Mouse (Mus musculus): ENCODE measurements at regions not wholly inside any gene's neighbourhood (a gene's known extent, or its start where the extent isn't known, plus 50 kb on each side); places are given as distances from the start of the nearest gene placed in this dataset.

DNA sequence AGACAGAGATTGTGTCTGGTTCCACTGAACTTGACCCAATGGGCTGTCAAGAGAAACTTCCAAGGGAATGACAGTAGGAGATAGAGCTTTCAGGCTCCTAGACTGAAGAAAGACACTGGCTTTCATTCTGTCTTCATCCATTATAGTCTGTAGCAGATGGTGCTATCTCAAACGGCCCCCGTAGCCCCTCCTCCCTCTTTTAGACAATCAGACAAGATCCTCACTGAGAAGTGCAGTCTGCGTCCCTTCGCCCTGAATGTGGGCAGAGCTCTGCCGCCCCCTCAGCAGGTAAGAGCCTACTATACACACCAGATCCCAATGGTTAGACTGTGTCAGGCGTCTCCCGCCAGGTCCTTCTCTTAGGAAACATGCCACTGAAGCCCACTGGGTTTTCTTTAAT lies 87.9 kb upstream of the Mgme1 start:
- Histone ChIP-seq H3K27me3 (ENCODE audit: control insufficient read depth, insufficient read depth, low read length, poor library complexity, severe bottlenecking) (no peaks in the 10 kb centered on the region), H3K36me3 (ENCODE audit: control insufficient read depth, insufficient read depth, low read length, poor library complexity, severe bottlenecking) (no peaks in the 10 kb centered on the region)
- no peak for DNase-seq (ENCODE audit: low read depth, low spot score)

DNA sequence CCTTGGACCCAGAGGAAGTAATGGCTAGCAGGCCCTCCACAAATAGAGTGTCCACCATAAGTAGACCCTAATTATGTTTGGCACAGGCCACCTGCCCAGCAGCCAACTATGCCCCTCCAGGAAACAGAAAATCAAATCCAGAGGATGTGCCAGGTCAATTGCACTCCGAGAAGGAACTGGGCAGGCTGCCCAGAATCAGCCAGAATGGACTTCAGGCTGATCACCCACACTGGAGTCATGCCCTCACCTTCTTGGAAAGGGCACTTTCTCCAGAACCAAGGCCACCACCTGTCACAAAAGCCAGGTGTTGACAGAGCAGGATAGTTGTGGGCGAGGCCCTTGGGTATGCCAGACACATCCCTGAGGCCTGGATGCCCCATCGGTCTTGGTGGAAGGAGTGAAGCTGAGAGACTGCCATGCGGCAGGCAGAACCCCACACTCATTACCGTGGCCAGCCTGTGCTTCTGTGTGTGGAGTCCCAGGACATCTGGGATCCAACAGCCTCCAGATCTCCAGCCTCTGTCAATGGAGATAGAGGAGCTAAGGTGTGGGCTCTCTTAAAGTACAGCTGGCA lies 87.0 kb upstream of the Mgme1 start:
- DNase-seq (ENCODE audit: low read depth, low spot score): no peak
- Histone ChIP-seq H3K36me3 (ENCODE audit: control insufficient read depth, insufficient read depth, low read length, poor library complexity, severe bottlenecking) (no peaks in the 10 kb centered on the region), H3K27me3 (ENCODE audit: control insufficient read depth, insufficient read depth, low read length, poor library complexity, severe bottlenecking) (no peaks in the 10 kb centered on the region)

DNA sequence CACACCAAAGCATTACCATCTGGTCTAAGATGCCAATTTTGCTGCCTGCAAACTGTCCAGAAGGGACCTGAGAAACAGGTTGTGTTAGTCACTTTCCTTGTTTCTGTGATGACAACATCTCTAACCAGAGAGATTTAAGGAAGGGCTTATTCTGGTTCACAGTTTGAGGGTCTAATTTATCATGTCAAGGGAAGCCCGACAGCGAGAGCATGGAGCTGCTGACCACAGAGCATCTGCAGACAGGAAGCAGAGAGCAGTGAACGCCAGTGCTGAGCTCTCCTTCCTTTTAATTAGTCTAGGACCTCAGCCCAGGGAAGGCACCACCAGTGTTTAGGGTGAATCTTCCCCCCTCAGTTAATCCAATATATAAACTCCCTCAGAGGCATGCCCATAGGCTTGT lies 85.3 kb upstream of the Mgme1 start:
- H3K27me3 ChIP-seq (ENCODE audit: control insufficient read depth, insufficient read depth, low read length, poor library complexity, severe bottlenecking): no peaks in the 10 kb centered on the region
- no peak for DNase-seq (ENCODE audit: low read depth, low spot score)
- H3K36me3 ChIP-seq (ENCODE audit: control insufficient read depth, insufficient read depth, low read length, poor library complexity, severe bottlenecking): no peaks in the 10 kb centered on the region

DNA sequence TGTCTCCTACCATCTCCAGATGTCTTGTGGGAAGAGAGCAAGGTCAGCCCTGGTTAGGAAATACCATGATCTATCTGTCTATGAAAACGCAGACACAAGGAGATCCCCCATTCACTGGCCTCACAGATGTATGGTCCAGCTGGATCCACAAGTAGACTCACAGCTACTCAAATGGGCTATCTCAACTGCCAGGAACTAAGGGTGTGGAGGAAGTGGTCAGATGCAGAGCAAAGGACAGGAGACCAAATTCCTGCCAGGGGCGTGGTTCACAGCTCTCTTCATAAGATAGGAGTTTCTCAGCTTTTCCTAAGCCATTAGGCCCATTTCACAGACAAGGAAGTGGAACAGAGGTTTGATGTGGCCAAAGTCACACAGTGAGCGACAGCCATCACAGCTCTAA lies 84.0 kb upstream of the Mgme1 start:
- no peaks in the 10 kb centered on the region for H3K36me3 ChIP-seq (ENCODE audit: control insufficient read depth, insufficient read depth, low read length, poor library complexity, severe bottlenecking)
- H3K27me3 ChIP-seq (ENCODE audit: control insufficient read depth, insufficient read depth, low read length, poor library complexity, severe bottlenecking): no peaks in the 10 kb centered on the region
- DNase-seq (ENCODE audit: low read depth, low spot score): no peak

DNA sequence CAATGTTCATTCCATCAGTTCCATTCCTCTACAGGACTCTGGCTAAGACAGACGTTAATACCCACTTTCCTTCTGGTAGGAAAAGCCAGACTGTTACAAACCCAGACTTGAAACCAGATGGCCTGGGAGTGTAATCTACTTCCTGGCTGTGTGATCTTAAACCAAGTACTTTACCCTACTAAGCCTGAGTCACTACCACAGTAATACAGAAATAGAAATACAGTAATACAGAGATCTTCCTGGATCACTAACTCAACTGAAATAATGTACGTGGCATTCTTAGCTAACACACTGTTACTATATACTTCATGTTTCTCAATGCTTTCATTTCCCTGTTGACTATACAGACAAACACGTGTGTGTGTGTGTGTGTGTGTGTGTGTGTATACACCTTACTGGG lies 82.4 kb upstream of the Mgme1 start:
- Histone ChIP-seq H3K36me3 (ENCODE audit: control insufficient read depth, insufficient read depth, low read length, poor library complexity, severe bottlenecking) (no peaks in the 10 kb centered on the region), H3K27me3 (ENCODE audit: control insufficient read depth, insufficient read depth, low read length, poor library complexity, severe bottlenecking) (no peaks in the 10 kb centered on the region)
- peak; percentile 66 for DNase-seq (ENCODE audit: low read depth, low spot score)

DNA sequence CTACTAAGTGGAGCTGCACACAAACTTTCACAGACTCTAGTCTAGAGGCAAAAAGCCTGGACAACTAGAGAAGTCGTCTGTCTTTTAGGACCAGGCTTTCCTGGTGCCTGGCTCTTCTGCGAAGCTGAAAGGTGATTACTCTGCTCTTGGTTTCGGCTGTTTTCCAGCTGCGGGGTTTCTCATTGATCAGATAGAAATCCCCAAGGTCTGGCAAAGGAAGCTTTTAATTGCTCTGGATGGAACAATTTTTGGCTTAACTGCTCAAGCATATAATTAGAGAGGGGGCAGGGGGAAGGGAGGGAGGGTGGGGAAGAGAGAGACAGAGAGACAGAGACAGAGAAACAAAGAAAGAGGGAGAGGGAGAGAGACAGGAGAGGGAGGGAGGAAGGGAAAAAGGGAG lies 82.0 kb upstream of the Mgme1 start:
- no peak for DNase-seq (ENCODE audit: low read depth, low spot score)
- H3K36me3 ChIP-seq (ENCODE audit: control insufficient read depth, insufficient read depth, low read length, poor library complexity, severe bottlenecking): no peaks in the 10 kb centered on the region
- H3K27me3 ChIP-seq (ENCODE audit: control insufficient read depth, insufficient read depth, low read length, poor library complexity, severe bottlenecking): no peaks in the 10 kb centered on the region

DNA sequence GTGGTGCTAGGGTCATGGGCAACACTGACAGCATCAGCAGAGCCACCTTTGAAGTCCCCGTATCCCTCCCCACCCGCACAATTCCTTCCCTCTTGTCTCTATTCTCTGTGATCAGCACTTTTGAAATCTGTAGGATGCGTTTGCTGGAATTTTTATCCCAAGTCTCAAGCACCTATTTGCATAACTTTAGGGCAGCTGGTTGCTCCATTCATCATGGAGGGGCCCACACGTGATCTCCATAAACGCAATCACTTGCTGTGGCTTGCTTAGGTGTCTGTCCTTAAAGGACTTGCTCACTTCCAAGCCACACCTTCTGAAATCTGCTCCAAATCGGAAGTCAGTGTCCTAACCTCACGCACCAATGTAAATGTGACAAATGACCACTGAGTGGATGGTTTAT lies 80.7 kb upstream of the Mgme1 start:
- no peak for DNase-seq (ENCODE audit: low read depth, low spot score)
- Histone ChIP-seq H3K27me3 (ENCODE audit: control insufficient read depth, insufficient read depth, low read length, poor library complexity, severe bottlenecking) (no peaks in the 10 kb centered on the region), H3K36me3 (ENCODE audit: control insufficient read depth, insufficient read depth, low read length, poor library complexity, severe bottlenecking) (no peaks in the 10 kb centered on the region)

DNA sequence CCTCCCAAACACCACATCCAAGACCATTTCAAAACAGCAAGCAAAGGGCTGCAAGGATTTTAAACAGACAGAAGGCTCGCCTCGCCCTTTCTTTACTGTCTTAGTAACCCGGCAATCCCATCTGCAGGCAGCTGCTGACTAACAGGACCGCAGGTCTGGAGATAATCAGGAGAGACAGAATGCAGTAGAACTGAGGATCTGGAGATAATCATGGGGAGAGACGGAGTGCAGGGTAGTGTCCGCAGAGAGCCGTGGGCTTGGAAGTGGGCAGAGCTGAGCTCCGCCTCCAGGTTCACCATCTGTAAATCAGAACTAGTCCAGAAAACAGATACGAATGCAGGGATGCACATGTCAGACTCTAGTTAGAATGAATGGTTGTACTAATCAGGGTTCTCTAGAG lies 79.4 kb upstream of the Mgme1 start:
- Histone ChIP-seq H3K27me3 (ENCODE audit: control insufficient read depth, insufficient read depth, low read length, poor library complexity, severe bottlenecking) (no peaks in the 10 kb centered on the region), H3K36me3 (ENCODE audit: control insufficient read depth, insufficient read depth, low read length, poor library complexity, severe bottlenecking) (no peaks in the 10 kb centered on the region)
- DNase-seq (ENCODE audit: low read depth, low spot score): no peak

DNA sequence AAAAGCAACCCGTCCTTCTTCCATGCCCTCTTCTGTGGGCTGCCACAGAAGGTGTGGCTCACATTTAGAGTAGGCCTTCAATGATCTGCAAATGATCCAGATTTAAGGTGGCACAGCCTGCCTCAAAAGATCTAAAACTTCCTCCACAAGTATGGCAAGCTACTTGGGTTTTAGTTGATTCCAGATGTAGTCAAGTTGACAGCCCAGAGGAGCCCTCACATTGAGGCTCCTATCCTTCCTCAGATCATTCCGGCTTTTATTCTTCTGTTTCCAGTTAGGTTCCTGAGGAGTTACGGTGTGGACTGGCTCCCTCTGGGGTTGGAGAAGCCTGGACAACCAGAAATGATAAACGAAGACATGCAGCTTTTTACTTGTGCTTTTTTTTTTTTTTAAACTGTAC lies 78.8 kb upstream of the Mgme1 start:
- DNase-seq (ENCODE audit: low read depth, low spot score): no peak
- no peaks in the 10 kb centered on the region for H3K36me3 ChIP-seq (ENCODE audit: control insufficient read depth, insufficient read depth, low read length, poor library complexity, severe bottlenecking)
- no peaks in the 10 kb centered on the region for H3K27me3 ChIP-seq (ENCODE audit: control insufficient read depth, insufficient read depth, low read length, poor library complexity, severe bottlenecking)

DNA sequence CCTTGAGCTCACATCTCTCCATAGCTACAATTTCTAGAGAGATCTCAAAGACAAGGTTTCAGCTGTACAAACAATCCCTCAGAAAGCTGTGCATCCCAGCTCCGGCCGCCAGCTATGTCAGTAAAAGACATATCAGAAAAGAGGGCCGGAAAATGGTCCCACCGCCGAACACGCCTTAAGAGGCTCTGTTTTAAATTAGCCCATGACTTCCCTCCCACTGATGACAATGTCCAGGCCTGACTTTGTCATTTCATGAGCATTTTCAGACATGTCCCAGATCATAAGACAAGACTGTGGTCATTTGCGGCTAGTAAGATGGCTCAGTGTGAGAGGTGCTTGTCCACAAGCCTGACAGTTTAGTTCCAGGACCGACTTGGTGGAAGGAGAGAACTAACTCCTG lies 78.0 kb upstream of the Mgme1 start:
- Histone ChIP-seq H3K36me3 (ENCODE audit: control insufficient read depth, insufficient read depth, low read length, poor library complexity, severe bottlenecking) (no peaks in the 10 kb centered on the region), H3K27me3 (ENCODE audit: control insufficient read depth, insufficient read depth, low read length, poor library complexity, severe bottlenecking) (no peaks in the 10 kb centered on the region)
- DNase-seq (ENCODE audit: low read depth, low spot score): no peak

DNA sequence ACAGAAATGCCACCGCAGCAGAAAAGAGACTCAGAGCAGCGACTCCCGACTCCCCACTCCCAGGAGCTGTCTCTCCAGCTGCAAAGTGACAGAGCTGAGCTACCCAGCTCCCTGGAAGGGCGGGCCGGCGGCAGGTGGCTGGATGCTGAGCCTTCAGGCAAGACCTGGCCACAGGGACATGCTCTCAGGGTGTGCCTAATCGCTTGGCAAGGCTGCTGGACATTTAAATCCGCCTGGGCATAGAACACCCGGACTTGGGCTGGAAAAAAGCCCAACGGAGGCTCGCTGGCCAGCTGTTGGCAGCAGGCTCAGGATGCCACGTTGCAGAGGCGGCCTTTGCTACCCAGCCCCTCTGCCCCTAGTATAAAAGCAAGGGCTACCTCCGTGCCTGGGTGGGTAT lies 74.6 kb upstream of the Mgme1 start:
- DNase-seq (ENCODE audit: low read depth, low spot score): no peak
- Histone ChIP-seq H3K36me3 (ENCODE audit: control insufficient read depth, insufficient read depth, low read length, poor library complexity, severe bottlenecking) (no peaks in the 10 kb centered on the region), H3K27me3 (ENCODE audit: control insufficient read depth, insufficient read depth, low read length, poor library complexity, severe bottlenecking) (no peaks in the 10 kb centered on the region)

DNA sequence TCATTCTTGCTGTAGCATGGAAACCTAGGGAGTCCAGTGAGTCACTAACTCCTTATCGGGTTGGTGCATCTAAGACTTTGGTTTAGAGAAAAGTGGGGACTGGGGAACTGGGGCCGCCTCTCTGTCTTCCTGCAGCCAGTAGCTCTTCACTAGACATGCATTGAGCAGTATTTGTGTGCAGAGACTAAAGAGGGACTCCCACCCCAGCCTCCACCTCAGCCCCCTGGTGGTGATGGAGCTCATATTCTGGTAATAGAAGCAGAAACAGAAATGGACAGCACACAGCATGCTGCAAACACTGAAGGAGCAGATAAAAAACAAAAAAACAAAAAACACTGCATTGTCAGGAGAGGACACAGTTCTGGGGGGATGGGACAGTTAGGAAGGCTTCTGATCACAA lies 73.3 kb upstream of the Mgme1 start:
- Histone ChIP-seq H3K36me3 (ENCODE audit: control insufficient read depth, insufficient read depth, low read length, poor library complexity, severe bottlenecking) (no peaks in the 10 kb centered on the region), H3K27me3 (ENCODE audit: control insufficient read depth, insufficient read depth, low read length, poor library complexity, severe bottlenecking) (no peaks in the 10 kb centered on the region)
- DNase-seq (ENCODE audit: low read depth, low spot score): peak; percentile 60

DNA sequence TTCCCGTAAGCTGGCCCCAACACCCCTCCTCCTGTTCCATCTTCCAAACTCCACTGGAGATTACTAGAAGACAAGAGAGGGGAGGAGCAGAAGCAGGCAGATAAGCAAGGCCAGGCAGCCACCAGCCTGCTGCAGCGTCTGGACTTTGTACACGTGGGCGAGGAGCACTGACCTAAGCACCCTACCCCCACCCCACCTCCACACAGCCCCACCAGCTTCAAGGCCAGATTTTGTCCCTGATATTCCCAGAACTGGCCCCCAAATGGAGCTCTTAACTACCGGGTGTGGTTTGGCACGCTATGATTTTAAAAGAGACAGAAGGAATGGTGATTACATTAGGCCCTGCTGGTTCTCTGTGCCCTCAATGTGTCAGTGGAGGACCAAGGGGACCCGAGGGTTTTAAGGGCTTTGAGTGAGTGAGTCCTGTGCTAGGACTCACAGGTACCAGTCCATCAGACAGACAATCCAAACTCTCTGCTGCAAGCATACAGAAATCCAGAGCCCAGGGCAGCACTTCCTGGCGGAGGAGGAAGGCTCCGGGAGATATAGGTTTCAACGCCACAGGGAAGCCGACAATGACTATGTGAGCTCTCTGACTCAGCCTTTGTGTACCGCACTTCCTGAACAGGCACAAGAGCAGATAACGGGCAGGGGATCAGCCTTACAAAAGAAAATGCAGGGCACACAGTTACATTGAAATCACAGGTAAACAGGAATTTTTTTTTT lies 72.0 kb upstream of the Mgme1 start:
- Histone ChIP-seq H3K36me3 (ENCODE audit: control insufficient read depth, insufficient read depth, low read length, poor library complexity, severe bottlenecking) (no peaks in the 10 kb centered on the region), H3K27me3 (ENCODE audit: control insufficient read depth, insufficient read depth, low read length, poor library complexity, severe bottlenecking) (no peaks in the 10 kb centered on the region)
- DNase-seq (ENCODE audit: low read depth, low spot score): no peak

Data from splenic B cell, adult 2 months (primary cell).